Mouse (Mus musculus) c-Kit-positive CD71-positive TER-119-negative erythroid progenitor cells, embryonic 14.5 days (primary cell): ENCODE measurements around the gene Bean1.

ENCODE experiments used
- DNase-seq: peaks from one replicate; pipeline ENCODE4 v3.0.0-alpha.2; 2013; ENCODE audit warnings: low read depth

Bean1 gene

GRCm38 (mm10) chr8:104170118-104171049 is at the start of gene Bean1:
Bean1 (plus strand) TSS chr8:104170442.
- DNase-seq = no peak

GRCm38 (mm10) chr8:104121640-104122416 is 48.4 kb upstream of the Bean1 start:
- DNase-seq = no peak

- DNase-seq = no peak
Measured at GRCm38 (mm10) chr8:104123080-104123657, 47.1 kb upstream of the Bean1 start.

GRCm38 (mm10) chr8:104124534-104124933 is 45.7 kb upstream of the Bean1 start:
- DNase-seq = no peak

GRCm38 (mm10) chr8:104127160-104127883 is 42.9 kb upstream of the Bean1 start:
- DNase-seq = no peak

GRCm38 (mm10) chr8:104130916-104131315 is 39.3 kb upstream of the Bean1 start:
- DNase-seq = no peak

- no peak for DNase-seq
Measured at GRCm38 (mm10) chr8:104131414-104131975, 38.7 kb upstream of the Bean1 start.

GRCm38 (mm10) chr8:104134521-104134920 is 35.7 kb upstream of the Bean1 start:
- DNase-seq = no peak

- DNase-seq = no peak
Measured at GRCm38 (mm10) chr8:104136277-104136676, 34.0 kb upstream of the Bean1 start.

GRCm38 (mm10) chr8:104137636-104138035 is 32.6 kb upstream of the Bean1 start:
- no peak for DNase-seq

GRCm38 (mm10) chr8:104140611-104141010 is 29.6 kb upstream of the Bean1 start:
- no peak for DNase-seq

- no peak for DNase-seq
Measured at GRCm38 (mm10) chr8:104142415-104142814, 27.8 kb upstream of the Bean1 start.

GRCm38 (mm10) chr8:104143379-104143778 is 26.9 kb upstream of the Bean1 start:
- DNase-seq = no peak

- DNase-seq = no peak
Measured at GRCm38 (mm10) chr8:104144434-104145216, 25.6 kb upstream of the Bean1 start.

- DNase-seq = peak; percentile 39
Measured at GRCm38 (mm10) chr8:104145981-104146689, 24.1 kb upstream of the Bean1 start.

- no peak for DNase-seq
Measured at GRCm38 (mm10) chr8:104146717-104147494, 23.3 kb upstream of the Bean1 start.

GRCm38 (mm10) chr8:104147947-104148346 is 22.3 kb upstream of the Bean1 start:
- no peak for DNase-seq

- no peak for DNase-seq
Measured at GRCm38 (mm10) chr8:104160731-104161130, 9.5 kb upstream of the Bean1 start.

- no peak for DNase-seq
Measured at GRCm38 (mm10) chr8:104169461-104169860, 781 bp upstream of the Bean1 start.
